8 mouse cellular contexts compared by ENCODE assay signal in the genomic region with DNA sequence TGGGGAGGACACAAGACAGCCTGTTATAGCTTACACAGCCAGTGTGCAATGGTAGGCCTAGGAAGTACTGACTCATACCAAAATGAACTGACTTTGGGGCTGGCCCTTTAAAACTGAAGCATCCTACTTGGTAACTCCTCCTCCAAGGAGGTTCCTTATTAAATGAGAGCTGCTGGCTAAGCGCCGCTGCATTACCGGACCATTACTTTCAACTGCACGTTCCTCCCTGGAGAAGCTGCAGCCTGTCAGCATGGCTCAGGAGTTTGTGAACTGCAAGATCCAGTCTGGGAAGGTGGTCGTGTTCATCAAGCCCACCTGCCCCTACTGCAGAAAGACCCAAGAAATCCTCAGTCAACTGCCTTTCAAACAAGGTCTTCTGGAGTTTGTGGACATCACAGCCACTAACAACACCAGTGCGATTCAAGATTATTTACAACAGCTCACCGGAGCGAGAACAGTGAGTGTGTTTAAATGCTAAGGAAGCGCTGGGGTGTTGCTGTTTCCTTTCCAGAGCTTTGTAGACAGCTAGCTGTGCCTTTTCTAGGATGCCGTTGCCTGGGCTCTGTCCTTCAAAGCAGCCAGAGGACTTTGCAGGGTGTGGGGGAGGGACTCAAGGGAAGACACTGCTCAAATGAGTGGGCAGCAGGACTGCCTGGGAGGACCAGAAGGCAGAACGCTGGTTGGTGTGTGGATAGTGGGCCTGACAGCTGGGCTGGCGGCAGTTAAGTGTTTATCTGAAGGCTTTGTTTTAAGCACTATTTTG. TPM values are rescaled to one million over a fixed set of nuclear protein-coding genes. Genes with fewer than 3 reads are reported as not detected.
DNase-seq lines count a peak whose midpoint lies in the region; ATAC-seq and TF ChIP-seq lines count a peak whose summit lies in the region.

Glrx (plus strand) TSS at position 150 of the 763 bp plus-strand sequence.

- no peaks in the 10 kb centered on the region for H3K9me3 ChIP-seq in hindbrain, embryonic 16.5 days (ENCODE audit: control insufficient read depth, low read length)

- peak within 1 kb of the TSS; percentile 61 for H3K9ac ChIP-seq in hindbrain, embryonic 16.5 days (ENCODE audit: low read depth, low read length)

- peak within 1 kb of the TSS; percentile 84 for H3K4me3 ChIP-seq in gastrocnemius, adult 2 months
- H3K4me3 ChIP-seq in hindbrain, embryonic 16.5 days (ENCODE audit: low read length), result peak within 1 kb of the TSS; percentile 47

- ATAC-seq in common myeloid progenitor, adult 5-6 weeks (replicated peaks; ENCODE audit: low read depth, poor library complexity, severe bottlenecking), result peak; percentile 89
- peak; percentile 95 for ATAC-seq in hindbrain, embryonic 16.5 days

- intact Hi-C loops in gastrocnemius, adult 2 months (cut with DNase I), result loop anchor here (5.0 kb wide), 2 partner anchors 37 to 133 kb away; partner anchors contain the start of gene Ell2

- H3K4me1 ChIP-seq in hindbrain, embryonic 16.5 days (ENCODE audit: control insufficient read depth, insufficient read depth, low read depth, low read length), result peaks cover 23% of the 10 kb centered on the region

- no peaks in the 10 kb centered on the region for H3K27me3 ChIP-seq in hindbrain, embryonic 16.5 days (replicated peaks; ENCODE audit: control insufficient read depth, insufficient read depth, low read length)

- peak; percentile 73 for DNase-seq in ZHBTc4 (ENCODE audit: low read depth, low spot score)
- DNase-seq in gastrocnemius, adult 2 months, result peak; percentile 83
- DNase-seq in left cerebral cortex, adult 11 months (ENCODE audit: low spot score), result peak; percentile 70
- peak; percentile 90 for DNase-seq in lung, postnatal 36 days
- DNase-seq in retina, postnatal 1 day, result peak; percentile 86
- DNase-seq in urinary bladder, adult 18-20 months (ENCODE audit: low spot score in 2 of 2), result peak; percentile 56 to 70

- peak within 1 kb of the TSS; percentile 77 for H3K4me2 ChIP-seq in hindbrain, embryonic 16.5 days (ENCODE audit: low read length)

- no peaks in the 10 kb centered on the region for H3K36me3 ChIP-seq in hindbrain, embryonic 16.5 days (ENCODE audit: control insufficient read depth, insufficient read depth, low read length)

- peak within 1 kb of the TSS; percentile 85 for H3K27ac ChIP-seq in gastrocnemius, adult 2 months
- H3K27ac ChIP-seq in hindbrain, embryonic 16.5 days (ENCODE audit: low read depth, low read length), result peak within 1 kb of the TSS; percentile 85

- WGBS in hindbrain, embryonic 16.5 days, result 0% methylated on average over 12 of the region's 12 CpGs

- TF ChIP-seq CTCF in gastrocnemius, adult 2 months (IDR thresholded peaks at IDR 0.05), result no peak

RNA-seq across cellular contexts. Expression of gene Glrx, which starts in this region (rescaled TPM):
- total RNA-seq in common myeloid progenitor, adult 5-6 weeks (2017), result 45.2 and 62.7 TPM in 2 replicates
- 10 to 100 TPM; 23.1 to 36.3 TPM for total RNA-seq in gastrocnemius, adult 2 months (2021)
- 75.8 and 91.4 TPM in 2 replicates for polyA plus RNA-seq in hindbrain, embryonic 16.5 days (2015; fragmentation: Nextera tagmentation; extraction: Ambion mirVana)

Comparison
In these comparisons a context has a peak if more than half of its experiments do, and no peak if none do; other contexts are left out.
1. Peak in every context shown above with its lines: DNase-seq, ATAC-seq, H3K4me3 ChIP-seq and H3K27ac ChIP-seq.